ENCODE assay signal across 23 mouse cellular contexts in the genomic region with DNA sequence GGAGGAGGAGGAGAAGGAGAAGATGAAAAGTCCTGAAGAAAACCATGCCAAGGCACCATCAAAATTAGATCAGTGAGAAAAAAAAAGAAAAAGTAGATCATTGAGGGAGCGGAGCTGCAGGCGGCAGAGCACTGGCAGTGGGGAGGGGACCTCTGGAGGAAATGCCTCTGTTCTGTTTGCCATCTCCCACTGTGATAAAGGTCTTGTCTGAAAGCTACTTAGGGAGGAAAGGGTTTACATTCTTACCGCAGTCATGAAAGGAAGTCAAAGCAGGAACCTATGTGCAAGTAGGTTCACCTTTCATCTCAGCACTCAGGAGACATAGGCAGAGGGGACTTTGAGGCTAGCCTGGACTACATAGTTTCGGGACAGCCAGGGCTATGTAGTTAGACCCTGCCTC. TPM values are rescaled to one million over a fixed set of nuclear protein-coding genes. Genes with fewer than 3 reads are reported as not detected.
DNase-seq lines count a peak whose midpoint lies in the region; ATAC-seq and TF ChIP-seq lines count a peak whose summit lies in the region.
"Had no signal": no experiment of that assay in that cellular context is flagged by ENCODE, and none has a peak within 500 bp of the region (broad histone marks: within the 10 kb centered on the region; RNA-seq: fewer than 3 reads in every experiment).

No protein-coding gene starts in this region.

- TF ChIP-seq CTCF in MEL (IDR thresholded peaks at IDR 0.05 in 2 of 3, conservative IDR thresholded peaks at IDR 0.05 in 1 of 3; ENCODE audit: control insufficient read depth in 1 of 3, insufficient read depth in 1 of 3, low read depth in 2 of 3, low read length in 3 of 3, poor library complexity in 1 of 3, severe bottlenecking in 1 of 3): no peak

- TF ChIP-seq POLR2A in MEL (IDR thresholded peaks at IDR 0.05; ENCODE audit: control insufficient read depth in 1 of 2, insufficient read depth in 1 of 2, low read depth in 1 of 2, low read length in 2 of 2, poor library complexity in 1 of 2): no peak

- ATAC-seq in CD4-positive, CD25-positive, alpha-beta regulatory T cell, adult 4 months: no peak
- peak; percentile 49 to 51; a peak in 2 of 4 replicates for ATAC-seq in hematopoietic stem cell, adult 5-6 weeks (replicated peaks in 1 of 2; ENCODE audit: insufficient read depth in 1 of 2, low FRiP score in 2 of 2, low TSS enrichment in 1 of 2, low read depth in 1 of 2, poor library complexity in 2 of 2, severe bottlenecking in 2 of 2)
- ATAC-seq: forebrain, embryonic 13.5 days; intestine, embryonic 16.5 days; Patski had no signal

- peaks cover 7 to 20% of the 10 kb centered on the region in 2 experiments for H3K4me1 ChIP-seq in MEL (ENCODE audit: control insufficient read depth in 1 of 2, insufficient read depth in 2 of 2, low read length in 2 of 2)
- H3K4me1 ChIP-seq: embryonic facial prominence, embryonic 12.5 days; forebrain, embryonic 13.5 days; heart, embryonic 15.5 days; hindbrain, embryonic 10.5 days had no signal

- no peaks in the 10 kb centered on the region for H3K27me3 ChIP-seq in MEL (ENCODE audit: control insufficient read depth in 1 of 2, insufficient read depth in 2 of 2, low read length in 2 of 2)
- H3K27me3 ChIP-seq: embryonic facial prominence, embryonic 12.5 days; heart, embryonic 15.5 days; Patski had no signal

- no peak for TF ChIP-seq EP300 in MEL (IDR thresholded peaks at IDR 0.05; ENCODE audit: low read depth in 1 of 2, low read length in 2 of 2)

- H3K9ac ChIP-seq in MEL (ENCODE audit: control insufficient read depth, low read depth, low read length, poor library complexity, severe bottlenecking): no peak overlapping the region
- H3K9ac ChIP-seq: embryonic facial prominence, embryonic 12.5 days; forebrain, embryonic 13.5 days; heart, embryonic 15.5 days; hindbrain, embryonic 14.5 days had no signal

- no peak overlapping the region for H3K27ac ChIP-seq in MEL (ENCODE audit: control insufficient read depth, low read depth, low read length)
- H3K27ac ChIP-seq: embryonic facial prominence, embryonic 12.5 days; forebrain, embryonic 13.5 days; gastrocnemius, adult 2 months; heart, embryonic 15.5 days; hindbrain, embryonic 10.5 days; hindbrain, embryonic 14.5 days had no signal

- DNase-seq in CD4-positive, CD25-positive, alpha-beta regulatory T cell, adult 2 months (ENCODE audit: low read depth, low spot score): peak; percentile 45
- peak; percentile 53 for DNase-seq in MEL (ENCODE audit: low read depth, low spot score)
- peak; percentile 76 for DNase-seq in naive thymus-derived CD4-positive, alpha-beta T cell, adult 2 months (ENCODE audit: low read depth)
- no peak for DNase-seq in left cerebral cortex, adult 18-20 months (ENCODE audit: low spot score in 2 of 2)
- DNase-seq in kidney, postnatal 25 days: no peak
- DNase-seq: adrenal gland, adult 2 months; adrenal gland, postnatal 25 days; cerebellum, adult 8-10 months; cerebellum, postnatal 14 days; gastrocnemius, adult 2 months; gastrocnemius, postnatal 25 days; heart, postnatal 14 days had no signal

- no peak for TF ChIP-seq RAD21 in MEL (IDR thresholded peaks at IDR 0.05; ENCODE audit: low read depth, low read length)

- H3K9me3 ChIP-seq in MEL (replicated peaks; ENCODE audit: insufficient read depth, low read length): no peaks in the 10 kb centered on the region
- H3K9me3 ChIP-seq: embryonic facial prominence, embryonic 12.5 days; heart, embryonic 15.5 days had no signal

- H3K79me2 ChIP-seq in MEL (ENCODE audit: control insufficient read depth, insufficient read depth, low read length, poor library complexity): no peaks in the 10 kb centered on the region

- peaks cover 0 to 11% of the 10 kb centered on the region in 2 experiments; a peak in 2 of 4 replicates for H3K36me3 ChIP-seq in MEL (ENCODE audit: control insufficient read depth in 1 of 2, insufficient read depth in 2 of 2, low read length in 2 of 2)
- H3K36me3 ChIP-seq: embryonic facial prominence, embryonic 12.5 days; G1E; heart, embryonic 15.5 days; hindbrain, embryonic 10.5 days had no signal

- H3K4me3 ChIP-seq in MEL (ENCODE audit: control insufficient read depth in 1 of 2, insufficient read depth in 1 of 2, low read depth in 2 of 2, low read length in 2 of 2): no peak overlapping the region
- H3K4me3 ChIP-seq: embryonic facial prominence, embryonic 12.5 days; forebrain, embryonic 13.5 days; gastrocnemius, adult 2 months; heart, embryonic 15.5 days; hindbrain, embryonic 10.5 days had no signal

TF ChIP-seq in MEL, 35 proteins besides CTCF, POLR2A, EP300 and RAD21:
- TF ChIP-seq MYC (IDR thresholded peaks at IDR 0.05; ENCODE audit: low read depth, low read length) (no peak), ZNF384 (IDR thresholded peaks at IDR 0.05; ENCODE audit: low read depth, low read length) (peak; percentile 48; the same call in 1 of the 2 replicates)

RNA-seq across cellular contexts. Expression of gene Nipal3, which starts 6.7 kb away (rescaled TPM):
- 10 to 100 TPM; 11.6 to 15.8 TPM for polyA plus RNA-seq in CD4-positive, CD25-positive, alpha-beta regulatory T cell, adult 4 months (2017; shearing (Covaris generic))
- 3.5 TPM in 2 replicates for total RNA-seq in MEL (2012; rRNA removed)
- polyA plus RNA-seq in MEL (2012; ENCODE audit: insufficient read depth in 1 of 2, insufficient read length in 2 of 2, low read depth in 1 of 2, low replicate concordance in 2 of 2, missing spikeins in 1 of 2): 10 to 100 TPM in 1 of 2 experiments, not detected in 1; 10.4 TPM
- total RNA-seq in hematopoietic stem cell, adult 5-6 weeks (2017): 20.1 and 37.6 TPM in 2 replicates
- total RNA-seq in left cerebral cortex, adult 18-20 months (2021): 100 to 1,000 TPM in 1 of 2 experiments, 10 to 100 TPM in 1; 87.4 to 101 TPM

RNA-seq across cellular contexts. Expression of gene Stpg1, which starts 7.0 kb away (rescaled TPM):
- not detected for polyA plus RNA-seq in CD4-positive, CD25-positive, alpha-beta regulatory T cell, adult 4 months (2017; shearing (Covaris generic))
- total RNA-seq in MEL (2012; rRNA removed): not detected in 2 replicates
- under 1 TPM in 1 of 2 experiments, not detected in 1; 0.21 TPM for polyA plus RNA-seq in MEL (2012; ENCODE audit: insufficient read depth in 1 of 2, insufficient read length in 2 of 2, low read depth in 1 of 2, low replicate concordance in 2 of 2, missing spikeins in 1 of 2)
- 0.50 TPM in 1 of 2 replicates, not detected in the other for total RNA-seq in hematopoietic stem cell, adult 5-6 weeks (2017)
- 1 to 10 TPM; 1.0 to 1.8 TPM for total RNA-seq in left cerebral cortex, adult 18-20 months (2021)
- total RNA-seq: gastrocnemius, adult 2 months; granulocyte monocyte progenitor cell, adult 5-6 weeks had no signal
- polyA plus RNA-seq: G1E, Patski had no signal

Comparison
In these comparisons a context has a peak if more than half of its experiments do, and no peak if none do; other contexts are left out.
1. DNase-seq: peak in CD4-positive, CD25-positive, alpha-beta regulatory T cell, adult 2 months (single experiment), MEL (single experiment) and naive thymus-derived CD4-positive, alpha-beta T cell, adult 2 months (single experiment); none in left cerebral cortex, adult 18-20 months (0 of 2) and kidney, postnatal 25 days (0 of 2).